Mouse (Mus musculus) kidney, embryonic 14.5 days (tissue): ENCODE results near the gene Supt5. TPM values are rescaled to one million over a fixed set of nuclear protein-coding genes. Genes with fewer than 3 reads are reported as not detected.
A peak's percentile ranks its signal among the peaks of the same experiment; 100 is the strongest.

Source experiments
- ATAC-seq: fragments of 200-750 bp; cut with Nextera tagmentation; 2 replicates; pipeline ENCODE4 v1.8.0; 2017; ENCODE audit warnings: moderate number of reproducible peaks, mild to moderate bottlenecking, moderate TSS enrichment, moderate library complexity; ENCODE audit not compliant: low FRiP score, low TSS enrichment
- H3K27ac ChIP-seq: fragments of 300-500 bp; sonication (generic); 2 replicates; pipeline ENCODE4 v1.5.1; 2014; ENCODE audit warnings: low read depth, mild to moderate bottlenecking, low read length, moderate library complexity, mixed read lengths
- H3K27me3 ChIP-seq: fragments of 300-500 bp; sonication (generic); 2 replicates; pipeline ENCODE4 v1.6.1; 2014; ENCODE audit warnings: mild to moderate bottlenecking, low read length; ENCODE audit not compliant: control insufficient read depth, insufficient read depth
- H3K36me3 ChIP-seq: fragments of 300-500 bp; sonication (generic); 2 replicates; pipeline ENCODE4 v1.6.1; 2014; ENCODE audit warnings: low read length, mixed read lengths; ENCODE audit not compliant: control insufficient read depth, insufficient read depth
- H3K4me1 ChIP-seq: fragments of 300-500 bp; sonication (generic); 2 replicates; pipeline ENCODE4 v1.6.1; 2014; ENCODE audit warnings: low read length, mixed read lengths; ENCODE audit not compliant: control insufficient read depth, insufficient read depth
- H3K4me2 ChIP-seq: fragments of 300-500 bp; sonication (generic); replicated peaks from 2 replicates; pipeline ENCODE4 v1.6.1; 2014; ENCODE audit warnings: low read depth, mild to moderate bottlenecking, low read length
- H3K4me3 ChIP-seq: fragments of 300-500 bp; sonication (generic); 2 replicates; pipeline ENCODE4 v1.5.1; 2014; ENCODE audit warnings: mild to moderate bottlenecking, low read length
- H3K9ac ChIP-seq: fragments of 300-500 bp; sonication (generic); 2 replicates; pipeline ENCODE4 v1.6.1; 2014; ENCODE audit warnings: low read depth, mild to moderate bottlenecking, low read length, moderate library complexity
- H3K9me3 ChIP-seq: fragments of 300-500 bp; sonication (generic); 2 replicates; pipeline ENCODE4 v1.6.1; 2016; ENCODE audit warnings: low read length; ENCODE audit not compliant: control insufficient read depth
- WGBS: fragments of 180-500 bp; shearing (Covaris S2); extraction: QIAGEN DNeasy Blood & Tissue Kit; methylation state at CpG from one replicate; pipeline ENCODE4 v1.1.7; 2014; 5-methylcytosine and 5-hydroxymethylcytosine counted together
- polyA plus RNA-seq: library from polyadenylated mRNA; unstranded; fragments of >200 nt; fragmentation: Nextera tagmentation; extraction: Ambion mirVana; gene quantifications from 2 replicates; pipeline ENCODE4 v1.2.1, GENCODE M21; 2014

Supt5 gene
- polyA plus RNA-seq, 1 experiment from 2014 or later: 84.5 TPM

GRCm38 (mm10) chr7:28376011-28376771 is 37.6 kb upstream of the Supt5 start:
- no peak for ATAC-seq
- H3K36me3 ChIP-seq: peaks cover 7% of the 10 kb centered on the region; the same call in 1 of the 2 replicates
- WGBS: 2% methylated on average over 30 of the region's 30 CpGs
- H3K27ac ChIP-seq: peak overlapping the region; percentile 98
- peak overlapping the region; percentile 37 for H3K4me3 ChIP-seq
- H3K9ac ChIP-seq: peak overlapping the region; percentile 68
- H3K9me3 ChIP-seq: no peaks in the 10 kb centered on the region
- H3K27me3 ChIP-seq: no peaks in the 10 kb centered on the region
- H3K4me2 ChIP-seq: peak overlapping the region; percentile 77
- H3K4me1 ChIP-seq: peaks cover 28% of the 10 kb centered on the region

GRCm38 (mm10) chr7:28375176-28375921 is 36.8 kb upstream of the Supt5 start:
- H3K36me3 ChIP-seq: peaks cover 8% of the 10 kb centered on the region; the same call in 1 of the 2 replicates
- ATAC-seq: peak; percentile 41
- peaks cover 27% of the 10 kb centered on the region for H3K4me1 ChIP-seq
- H3K4me2 ChIP-seq: peak overlapping the region; percentile 77
- under 1% methylated on average over 36 of the region's 36 CpGs for WGBS
- peak overlapping the region; percentile 37 for H3K4me3 ChIP-seq
- peak overlapping the region; percentile 68 for H3K9ac ChIP-seq
- H3K9me3 ChIP-seq: no peaks in the 10 kb centered on the region
- H3K27me3 ChIP-seq: no peaks in the 10 kb centered on the region
- peak overlapping the region; percentile 98 for H3K27ac ChIP-seq

- no peak overlapping the region for H3K9ac ChIP-seq
- no peak for ATAC-seq
- H3K27me3 ChIP-seq: no peaks in the 10 kb centered on the region
- peak overlapping the region; percentile 77 for H3K4me2 ChIP-seq
- H3K36me3 ChIP-seq: peaks cover 15% of the 10 kb centered on the region
- no peaks in the 10 kb centered on the region for H3K9me3 ChIP-seq
- H3K4me1 ChIP-seq: peaks cover 32% of the 10 kb centered on the region
- 74% methylated on average over 10 of the region's 10 CpGs for WGBS
- H3K4me3 ChIP-seq: no peak overlapping the region; the same call in 1 of the 2 replicates
- peak overlapping the region; percentile 98 for H3K27ac ChIP-seq
Observed at GRCm38 (mm10) chr7:28374647-28375046, 36.1 kb upstream of the Supt5 start.

DNA sequence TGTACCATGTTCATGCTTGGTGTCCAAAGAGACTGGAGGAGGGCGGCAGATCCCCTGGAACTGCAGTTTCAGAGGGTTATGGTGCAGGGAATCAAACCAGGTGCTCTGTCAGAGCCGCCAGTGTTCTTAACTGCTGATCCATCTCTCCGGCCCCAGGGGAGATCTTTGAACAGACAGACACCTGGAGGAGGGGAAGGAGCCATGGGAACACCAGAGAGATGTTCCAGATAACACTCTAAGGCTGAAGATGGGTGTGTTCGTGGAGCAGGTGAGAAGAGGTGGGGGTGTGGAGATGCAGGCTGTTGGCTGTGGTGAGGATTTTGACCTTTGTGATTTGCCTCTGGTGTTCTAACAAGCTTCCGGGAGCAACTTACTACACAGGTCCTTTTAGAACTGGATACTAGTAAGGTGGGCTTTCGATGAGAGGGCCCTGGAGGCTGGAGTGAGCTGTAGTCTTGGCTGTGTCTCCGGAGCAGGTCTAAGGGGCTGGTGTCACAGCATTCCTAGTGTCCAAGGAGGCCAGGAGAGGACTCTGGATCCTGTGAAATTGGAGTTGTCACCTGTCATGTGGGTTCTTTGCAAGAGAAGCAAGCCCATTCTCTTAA is 35.4 kb upstream of the Supt5 start:
- no peak overlapping the region for H3K4me3 ChIP-seq

GRCm38 (mm10) chr7:28373131-28373581 is 34.6 kb upstream of the Supt5 start:
- ATAC-seq: no peak
- peak overlapping the region; percentile 52 for H3K4me2 ChIP-seq
- H3K27ac ChIP-seq: peak overlapping the region; percentile 88
- H3K4me1 ChIP-seq: peaks cover 30% of the 10 kb centered on the region
- H3K4me3 ChIP-seq: peak overlapping the region; percentile 42
- no peaks in the 10 kb centered on the region for H3K9me3 ChIP-seq
- under 1% methylated on average over 9 of the region's 9 CpGs for WGBS
- peaks cover 30% of the 10 kb centered on the region for H3K36me3 ChIP-seq
- H3K9ac ChIP-seq: peak overlapping the region; percentile 48; the same call in 1 of the 2 replicates
- no peaks in the 10 kb centered on the region for H3K27me3 ChIP-seq

More for the DNA sequence above, 35.4 kb upstream of the Supt5 start:
- Histone ChIP-seq H3K9me3 (no peaks in the 10 kb centered on the region), H3K4me2 (no peak overlapping the region), H3K27me3 (no peaks in the 10 kb centered on the region), H3K27ac (peak overlapping the region; percentile 38; the same call in 1 of the 2 replicates), H3K36me3 (peaks cover 21% of the 10 kb centered on the region), H3K9ac (no peak overlapping the region), H3K4me1 (peaks cover 31% of the 10 kb centered on the region)
- no peak for ATAC-seq
- WGBS: 75% methylated on average over 7 of the region's 7 CpGs

- peak; percentile 92 for ATAC-seq
- Histone ChIP-seq H3K27ac (peak within 1 kb of the TSS; percentile 93), H3K4me3 (peak within 1 kb of the TSS; percentile 89), H3K4me2 (peak within 1 kb of the TSS; percentile 73), H3K9me3 (no peaks in the 10 kb centered on the region), H3K4me1 (peaks cover 23% of the 10 kb centered on the region), H3K9ac (peak within 1 kb of the TSS; percentile 89), H3K27me3 (no peaks in the 10 kb centered on the region), H3K36me3 (peaks cover 31% of the 10 kb centered on the region)
- under 1% methylated on average over 61 of the region's 66 CpGs for WGBS
Observed at GRCm38 (mm10) chr7:28372251-28373108, 33.9 kb upstream of the Supt5 start, which contains the start of gene Plekhg2. Gene Plekhg2 (minus strand): TSS chr7:28372599.

DNA sequence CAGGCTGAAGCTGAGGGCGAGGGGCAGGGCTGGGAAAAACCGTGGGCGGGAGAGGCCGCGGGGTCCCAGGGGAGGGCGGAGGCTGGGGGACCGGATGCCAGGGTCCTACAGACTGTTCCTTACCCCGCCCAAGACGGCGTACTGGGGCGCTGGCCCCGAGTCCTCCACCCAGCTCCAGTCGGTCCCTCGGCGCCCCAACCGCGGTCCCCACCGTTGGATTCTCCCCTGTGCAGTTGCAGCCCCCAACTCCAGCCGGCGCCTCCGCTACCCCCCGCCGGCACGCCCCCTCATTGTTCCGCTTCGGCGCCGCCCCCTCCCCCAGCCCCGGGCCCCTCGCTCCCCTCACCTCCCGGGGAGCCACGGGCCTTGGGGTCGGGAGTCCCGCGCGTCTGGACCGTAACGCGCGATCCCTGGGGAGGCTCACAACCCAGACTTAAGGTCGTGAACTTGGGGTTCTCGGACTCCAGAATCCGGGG is 33.0 kb upstream of the Supt5 start:
- no peaks in the 10 kb centered on the region for H3K9me3 ChIP-seq
- H3K4me1 ChIP-seq: peaks cover 16% of the 10 kb centered on the region
- H3K27ac ChIP-seq: peak overlapping the region; percentile 93
- ATAC-seq: peak; percentile 7; the same call in 1 of the 2 replicates
- peak overlapping the region; percentile 89 for H3K9ac ChIP-seq
- WGBS: under 1% methylated on average over 40 of the region's 43 CpGs
- H3K4me2 ChIP-seq: peak overlapping the region; percentile 73
- H3K27me3 ChIP-seq: no peaks in the 10 kb centered on the region
- peaks cover 39% of the 10 kb centered on the region for H3K36me3 ChIP-seq
- H3K4me3 ChIP-seq: peak overlapping the region; percentile 89

GRCm38 (mm10) chr7:28370977-28371513 is 32.5 kb upstream of the Supt5 start:
- ATAC-seq: no peak
- H3K9me3 ChIP-seq: no peaks in the 10 kb centered on the region
- H3K4me2 ChIP-seq: peak overlapping the region; percentile 73
- peaks cover 16% of the 10 kb centered on the region for H3K4me1 ChIP-seq
- peaks cover 44% of the 10 kb centered on the region for H3K36me3 ChIP-seq
- peak overlapping the region; percentile 93 for H3K27ac ChIP-seq
- H3K4me3 ChIP-seq: peak overlapping the region; percentile 89
- H3K27me3 ChIP-seq: no peaks in the 10 kb centered on the region
- 5% methylated on average over 11 of the region's 11 CpGs for WGBS
- H3K9ac ChIP-seq: peak overlapping the region; percentile 89
